Mouse (Mus musculus): Measurements from ENCODE around the gene Gm17482. TPM values are rescaled to one million over a fixed set of nuclear protein-coding genes. Genes with fewer than 3 reads are reported as not detected.

Gene Gm17482
- polyA plus RNA-seq, 1 experiment from 2014 or later = not detected

GRCm38 (mm10) chr6:115275116-115275815 lies 48.1 kb downstream of the Gm17482 start:
- H3K4me2 ChIP-seq = no peak overlapping the region
- no peak for ATAC-seq
- 84% methylated on average over 10 of the region's 10 CpGs for WGBS
- H3K36me3 ChIP-seq (ENCODE audit: poor library complexity, severe bottlenecking) = no peaks in the 10 kb centered on the region
- no peaks in the 10 kb centered on the region for H3K9me3 ChIP-seq (replicated peaks)
- H3K9ac ChIP-seq = no peak overlapping the region
- H3K27ac ChIP-seq = no peak overlapping the region
- H3K4me1 ChIP-seq = peaks cover 7% of the 10 kb centered on the region
- H3K4me3 ChIP-seq = no peak overlapping the region
- H3K27me3 ChIP-seq = no peaks in the 10 kb centered on the region

- Histone ChIP-seq H3K9ac (no peak overlapping the region), H3K4me1 (no peaks in the 10 kb centered on the region), H3K4me2 (no peak overlapping the region), H3K36me3 (ENCODE audit: poor library complexity, severe bottlenecking) (no peaks in the 10 kb centered on the region), H3K27me3 (no peaks in the 10 kb centered on the region), H3K27ac (no peak overlapping the region), H3K4me3 (no peak overlapping the region), H3K9me3 (replicated peaks) (no peaks in the 10 kb centered on the region)
- no peak for ATAC-seq
- 81% methylated on average over 5 of the region's 8 CpGs for WGBS
These were observed 50.9 kb downstream of the Gm17482 start for GRCm38 (mm10) chr6:115278086-115278485.

GRCm38 (mm10) chr6:115279639-115280038 lies 52.5 kb downstream of the Gm17482 start:
- no peaks in the 10 kb centered on the region for H3K27me3 ChIP-seq
- WGBS = 70% methylated on average over 2 of the region's 2 CpGs
- no peak overlapping the region for H3K27ac ChIP-seq
- no peak overlapping the region for H3K4me2 ChIP-seq
- H3K9ac ChIP-seq = no peak overlapping the region
- H3K9me3 ChIP-seq (replicated peaks) = no peaks in the 10 kb centered on the region
- ATAC-seq = no peak
- no peaks in the 10 kb centered on the region for H3K36me3 ChIP-seq (ENCODE audit: poor library complexity, severe bottlenecking)
- no peaks in the 10 kb centered on the region for H3K4me1 ChIP-seq
- H3K4me3 ChIP-seq = no peak overlapping the region

- no peak for ATAC-seq
- WGBS = 97% methylated on average over 2 of the region's 2 CpGs
- H3K27ac ChIP-seq = no peak overlapping the region
- H3K27me3 ChIP-seq = no peaks in the 10 kb centered on the region
- H3K4me2 ChIP-seq = no peak overlapping the region
- H3K4me1 ChIP-seq = no peaks in the 10 kb centered on the region
- no peaks in the 10 kb centered on the region for H3K9me3 ChIP-seq (replicated peaks)
- H3K36me3 ChIP-seq (ENCODE audit: poor library complexity, severe bottlenecking) = no peaks in the 10 kb centered on the region
- no peak overlapping the region for H3K9ac ChIP-seq
- no peak overlapping the region for H3K4me3 ChIP-seq
These were observed 57.0 kb downstream of the Gm17482 start for GRCm38 (mm10) chr6:115284153-115284552.

GRCm38 (mm10) chr6:115286441-115286840 lies 59.3 kb downstream of the Gm17482 start:
- Histone ChIP-seq H3K9ac (no peak overlapping the region), H3K9me3 (replicated peaks) (no peaks in the 10 kb centered on the region), H3K36me3 (ENCODE audit: poor library complexity, severe bottlenecking) (no peaks in the 10 kb centered on the region), H3K4me1 (no peaks in the 10 kb centered on the region), H3K27me3 (no peaks in the 10 kb centered on the region), H3K4me3 (no peak overlapping the region), H3K4me2 (no peak overlapping the region), H3K27ac (no peak overlapping the region)
- ATAC-seq = no peak
- WGBS = 91% methylated on average over 6 of the region's 6 CpGs

GRCm38 (mm10) chr6:115288223-115288622 lies 61.1 kb downstream of the Gm17482 start:
- H3K9me3 ChIP-seq (replicated peaks) = no peaks in the 10 kb centered on the region
- no peaks in the 10 kb centered on the region for H3K27me3 ChIP-seq
- H3K4me2 ChIP-seq = no peak overlapping the region
- H3K36me3 ChIP-seq (ENCODE audit: poor library complexity, severe bottlenecking) = no peaks in the 10 kb centered on the region
- ATAC-seq = no peak
- 92% methylated on average over 3 of the region's 3 CpGs for WGBS
- no peak overlapping the region for H3K9ac ChIP-seq
- no peaks in the 10 kb centered on the region for H3K4me1 ChIP-seq
- H3K27ac ChIP-seq = no peak overlapping the region
- H3K4me3 ChIP-seq = no peak overlapping the region

GRCm38 (mm10) chr6:115290561-115290960 lies 63.4 kb downstream of the Gm17482 start:
- WGBS = 76% methylated on average over 5 of the region's 5 CpGs
- H3K9ac ChIP-seq = no peak overlapping the region
- no peak overlapping the region for H3K4me3 ChIP-seq
- H3K27me3 ChIP-seq = no peaks in the 10 kb centered on the region
- H3K36me3 ChIP-seq (ENCODE audit: poor library complexity, severe bottlenecking) = no peaks in the 10 kb centered on the region
- no peaks in the 10 kb centered on the region for H3K9me3 ChIP-seq (replicated peaks)
- H3K4me2 ChIP-seq = no peak overlapping the region
- no peaks in the 10 kb centered on the region for H3K4me1 ChIP-seq
- ATAC-seq = no peak
- no peak overlapping the region for H3K27ac ChIP-seq

GRCm38 (mm10) chr6:115291068-115291467 lies 63.9 kb downstream of the Gm17482 start:
- Histone ChIP-seq H3K27ac (no peak overlapping the region), H3K9ac (no peak overlapping the region), H3K4me1 (no peaks in the 10 kb centered on the region), H3K4me3 (no peak overlapping the region), H3K36me3 (ENCODE audit: poor library complexity, severe bottlenecking) (no peaks in the 10 kb centered on the region), H3K9me3 (replicated peaks) (no peaks in the 10 kb centered on the region), H3K4me2 (no peak overlapping the region), H3K27me3 (no peaks in the 10 kb centered on the region)
- WGBS = 89% methylated on average over 2 of the region's 2 CpGs
- no peak for ATAC-seq

- H3K4me3 ChIP-seq = no peak overlapping the region
- no peaks in the 10 kb centered on the region for H3K4me1 ChIP-seq
- no peaks in the 10 kb centered on the region for H3K27me3 ChIP-seq
- H3K27ac ChIP-seq = no peak overlapping the region
- WGBS = 87% methylated on average over 6 of the region's 6 CpGs
- no peak overlapping the region for H3K9ac ChIP-seq
- H3K9me3 ChIP-seq (replicated peaks) = no peaks in the 10 kb centered on the region
- H3K36me3 ChIP-seq (ENCODE audit: poor library complexity, severe bottlenecking) = no peaks in the 10 kb centered on the region
- H3K4me2 ChIP-seq = no peak overlapping the region
- no peak for ATAC-seq
These were observed 64.7 kb downstream of the Gm17482 start for GRCm38 (mm10) chr6:115291823-115292222.

GRCm38 (mm10) chr6:115292621-115293020 lies 65.5 kb downstream of the Gm17482 start:
- WGBS = 63% methylated on average over 6 of the region's 6 CpGs
- Histone ChIP-seq H3K27ac (no peak overlapping the region), H3K27me3 (no peaks in the 10 kb centered on the region), H3K4me1 (no peaks in the 10 kb centered on the region), H3K36me3 (ENCODE audit: poor library complexity, severe bottlenecking) (no peaks in the 10 kb centered on the region), H3K4me3 (no peak overlapping the region), H3K4me2 (no peak overlapping the region), H3K9me3 (replicated peaks) (no peaks in the 10 kb centered on the region), H3K9ac (no peak overlapping the region)
- no peak for ATAC-seq

GRCm38 (mm10) chr6:115293877-115294276 lies 66.7 kb downstream of the Gm17482 start:
- 65% methylated on average over 2 of the region's 2 CpGs for WGBS
- no peaks in the 10 kb centered on the region for H3K36me3 ChIP-seq (ENCODE audit: poor library complexity, severe bottlenecking)
- no peaks in the 10 kb centered on the region for H3K4me1 ChIP-seq
- no peaks in the 10 kb centered on the region for H3K27me3 ChIP-seq
- no peak overlapping the region for H3K27ac ChIP-seq
- no peak overlapping the region for H3K4me2 ChIP-seq
- H3K9ac ChIP-seq = no peak overlapping the region
- no peaks in the 10 kb centered on the region for H3K9me3 ChIP-seq (replicated peaks)
- ATAC-seq = no peak
- no peak overlapping the region for H3K4me3 ChIP-seq

GRCm38 (mm10) chr6:115307134-115307533 lies 80.0 kb downstream of the Gm17482 start:
- no peaks in the 10 kb centered on the region for H3K4me1 ChIP-seq
- no peaks in the 10 kb centered on the region for H3K9me3 ChIP-seq (replicated peaks)
- no peak overlapping the region for H3K9ac ChIP-seq
- H3K27me3 ChIP-seq = no peaks in the 10 kb centered on the region
- no peak for ATAC-seq
- WGBS = 78% methylated on average over 2 of the region's 2 CpGs
- H3K4me3 ChIP-seq = no peak overlapping the region
- H3K36me3 ChIP-seq (ENCODE audit: poor library complexity, severe bottlenecking) = no peaks in the 10 kb centered on the region
- H3K4me2 ChIP-seq = no peak overlapping the region
- H3K27ac ChIP-seq = no peak overlapping the region

Measured in forebrain, embryonic 13.5 days (tissue).